Mouse (Mus musculus) kidney, adult 2 months (tissue): ENCODE data around the gene Rab6a. TPM values are rescaled to one million over a fixed set of nuclear protein-coding genes. Genes with fewer than 3 reads are reported as not detected.

Experiments
- DNase-seq: peaks from one replicate; pipeline ENCODE4 v3.0.0; 2021
- H3K27ac ChIP-seq: fragments of 200-500 bp; 2 replicates; pipeline ENCODE4 v1.5.1; 2012; ENCODE audit warnings: low read depth, low read length, control low read depth, inconsistent platforms; ENCODE audit not compliant: insufficient read depth
- H3K27me3 ChIP-seq: fragments of 200-500 bp; replicated peaks from 2 replicates; pipeline ENCODE4 v1.6.1; 2012; ENCODE audit warnings: mild to moderate bottlenecking, moderate library complexity, low read length, inconsistent platforms; ENCODE audit not compliant: control insufficient read depth, insufficient read depth
- H3K36me3 ChIP-seq: fragments of 200-500 bp; 2 replicates; pipeline ENCODE4 v1.6.1; 2012; ENCODE audit warnings: mild to moderate bottlenecking, moderate library complexity, low read length, inconsistent platforms; ENCODE audit not compliant: control insufficient read depth, insufficient read depth
- H3K4me1 ChIP-seq: fragments of 200-500 bp; 2 replicates; pipeline ENCODE4 v1.6.1; 2011; ENCODE audit warnings: low read length; ENCODE audit not compliant: control insufficient read depth, insufficient read depth
- H3K4me3 ChIP-seq: fragments of 200-500 bp; 2 replicates; pipeline ENCODE4 v1.5.1; 2011; ENCODE audit warnings: mild to moderate bottlenecking, low read depth, low read length, control low read depth; ENCODE audit not compliant: insufficient read depth
- CTCF ChIP-seq: fragments of 200-500 bp; conservative IDR thresholded peaks from 2 replicates; pipeline ENCODE4 v1.5.1; 2011; ENCODE audit warnings: low read depth, mild to moderate bottlenecking, control low read depth, low read length, moderate library complexity, mixed read lengths; ENCODE audit not compliant: insufficient read depth, insufficient read length
- POLR2A ChIP-seq: fragments of 200-500 bp; IDR thresholded peaks from one replicate; pipeline ENCODE4 v1.6.1; 2011; ENCODE audit warnings: low read depth, low read length, control low read depth
- WGBS: fragments of 180-500 bp; shearing (Covaris S2); methylation state at CpG from one replicate; pipeline ENCODE4 v1.1.7; 2018; 5-methylcytosine and 5-hydroxymethylcytosine counted together
- polyA plus RNA-seq: library from polyadenylated mRNA; depleted of rRNA; stranded (reverse); fragments of >200 nt; gene quantifications from 2 replicates; pipeline ENCODE4 v1.2.3, GENCODE M21; 2012; rRNA removed

Gene Rab6a
- polyA plus RNA-seq, 1 experiment, result 21.1 TPM

GRCm38 (mm10) chr7:100688471-100688870 is 81.3 kb downstream of the Rab6a start:
- no peak for DNase-seq

More at GRCm38 (mm10) chr7:100688471-100688870, 81.3 kb downstream of the Rab6a start:
- WGBS, result 76% methylated on average over 7 of the region's 7 CpGs
- H3K4me1 ChIP-seq, result no peaks in the 10 kb centered on the region
- TF ChIP-seq POLR2A, result no peak
- no peak for TF ChIP-seq CTCF
- H3K36me3 ChIP-seq, result no peaks in the 10 kb centered on the region
- H3K4me3 ChIP-seq, result no peak overlapping the region
- no peaks in the 10 kb centered on the region for H3K27me3 ChIP-seq
- no peak overlapping the region for H3K27ac ChIP-seq

Other genes starting within 250 kb of the Rab6a start
- 16.7 and 16.8 TPM in 2 replicates for gene C2cd3, start 235.2 kb upstream of the Rab6a start, polyA plus RNA-seq
- gene Ppme1, start 235.1 kb upstream of the Rab6a start, polyA plus RNA-seq, result 94.0 and 100 TPM in 2 replicates
- gene Ucp3, start 134.4 kb upstream of the Rab6a start, polyA plus RNA-seq, result 4.0 and 5.0 TPM in 2 replicates
- 153 and 172 TPM in 2 replicates for gene Ucp2, start 114.1 kb upstream of the Rab6a start, polyA plus RNA-seq
- 0.36 and 0.58 TPM in 2 replicates for gene Dnajb13, start 92.5 kb upstream of the Rab6a start, polyA plus RNA-seq
- gene Coa4, start 70.3 kb upstream of the Rab6a start, polyA plus RNA-seq, result 12.6 and 16.1 TPM in 2 replicates
- gene Mrpl48, start 891 bp downstream of the Rab6a start, polyA plus RNA-seq, result 21.0 and 27.5 TPM in 2 replicates
- 37.3 and 44.9 TPM in 2 replicates for gene Plekhb1, start 55.0 kb downstream of the Rab6a start, polyA plus RNA-seq
- gene Fam168a, start 99.2 kb downstream of the Rab6a start, polyA plus RNA-seq, result 47.1 and 65.7 TPM in 2 replicates